Mouse (Mus musculus): ENCODE results near the gene Pglyrp2.

The Pglyrp2 gene

DNA sequence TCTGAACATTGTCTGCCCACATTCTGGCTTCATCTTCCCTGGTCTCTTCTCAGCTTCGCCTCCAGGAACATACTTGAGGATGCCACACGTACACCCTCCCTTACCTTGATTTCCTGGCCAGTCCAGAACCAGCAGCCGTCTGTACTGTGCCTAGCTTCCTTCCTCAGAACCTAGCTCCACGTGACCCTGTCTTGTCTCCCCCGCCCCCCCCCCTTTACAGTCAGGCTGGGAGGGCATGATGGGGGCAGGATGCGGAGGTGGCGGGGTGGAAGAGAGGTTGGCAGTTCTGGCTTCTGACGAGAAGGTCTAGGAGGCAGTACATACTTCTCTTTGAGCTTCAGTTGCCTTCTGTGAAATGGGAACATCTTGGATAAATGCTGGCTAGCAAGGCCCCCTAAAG, 20.6 kb downstream of the Pglyrp2 start, which contains the start of gene Rasal3:
Gene Rasal3, minus strand, starts transcription at position 167 of the 400 bp plus-strand sequence.
- ATAC-seq (ENCODE audit: insufficient number of reproducible peaks, low FRiP score, low TSS enrichment), result no peak

- ATAC-seq (ENCODE audit: insufficient number of reproducible peaks, low FRiP score, low TSS enrichment), result no peak
Measured at GRCm38 (mm10) chr17:32402779-32403157, 21.2 kb downstream of the Pglyrp2 start.

DNA sequence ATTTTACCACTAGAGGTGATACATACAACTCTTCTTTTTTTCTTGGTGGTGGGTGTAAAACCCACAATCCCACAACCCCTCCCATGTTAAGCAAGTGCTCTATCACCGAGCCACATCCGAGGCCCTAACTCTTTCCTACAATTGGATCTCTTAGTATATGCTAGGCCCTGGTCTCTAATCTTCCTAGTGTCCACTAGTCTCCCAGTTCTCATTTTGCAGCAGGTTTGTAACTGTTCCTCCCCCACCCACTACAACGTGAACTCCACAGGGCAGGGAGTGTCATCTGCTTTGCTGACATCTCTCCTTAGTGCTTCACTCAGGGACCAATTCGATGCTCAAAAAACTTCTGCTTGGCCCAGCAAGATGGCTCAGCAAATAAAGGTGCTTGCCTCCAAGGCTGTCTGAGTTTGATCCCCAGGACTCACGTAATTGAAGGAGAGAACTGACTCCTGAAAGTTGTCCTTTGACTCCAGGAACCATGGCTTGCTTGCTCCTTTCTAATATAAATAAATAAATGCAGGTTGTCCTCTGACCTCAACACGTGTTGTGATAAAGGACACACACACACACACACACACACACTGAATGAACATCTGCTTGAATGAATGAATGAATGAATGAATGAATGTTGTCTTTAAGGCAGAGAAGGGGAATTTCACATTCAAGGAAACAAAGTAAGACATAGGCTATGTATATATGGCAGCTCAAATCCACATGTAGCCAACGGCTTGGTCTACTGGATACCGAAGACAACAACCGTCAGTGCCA, 21.8 kb downstream of the Pglyrp2 start:
- no peak for ATAC-seq (ENCODE audit: insufficient number of reproducible peaks, low FRiP score, low TSS enrichment)

- no peak for ATAC-seq (ENCODE audit: insufficient number of reproducible peaks, low FRiP score, low TSS enrichment)
Measured at GRCm38 (mm10) chr17:32396266-32396665, 27.7 kb downstream of the Pglyrp2 start.

DNA sequence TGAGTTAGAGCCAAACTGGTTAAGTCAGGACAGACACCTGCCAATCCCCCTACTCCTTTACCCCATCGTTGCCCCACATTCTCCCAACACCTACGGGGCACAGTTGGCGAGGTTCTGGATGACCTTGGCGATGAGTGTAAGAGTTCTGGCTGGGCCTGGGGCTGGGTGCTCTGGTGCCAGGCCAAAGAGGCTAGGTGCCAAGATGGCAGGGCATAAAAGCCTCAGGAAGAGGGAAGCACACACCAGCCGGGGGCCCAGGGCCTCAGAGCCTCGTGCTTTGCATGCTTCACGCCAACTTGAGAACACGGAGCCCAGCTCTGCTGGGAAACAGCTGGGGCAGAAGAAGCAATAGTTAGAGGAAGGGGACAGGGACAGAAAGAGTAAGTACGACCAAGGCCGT, 30.0 kb downstream of the Pglyrp2 start:
- ATAC-seq (ENCODE audit: insufficient number of reproducible peaks, low FRiP score, low TSS enrichment), result no peak

- ATAC-seq (ENCODE audit: insufficient number of reproducible peaks, low FRiP score, low TSS enrichment), result peak; percentile 64
Measured at GRCm38 (mm10) chr17:32389101-32389659, 34.8 kb downstream of the Pglyrp2 start, which contains the start of gene Wiz. Wiz (minus strand) TSS chr17:32389439.

DNA sequence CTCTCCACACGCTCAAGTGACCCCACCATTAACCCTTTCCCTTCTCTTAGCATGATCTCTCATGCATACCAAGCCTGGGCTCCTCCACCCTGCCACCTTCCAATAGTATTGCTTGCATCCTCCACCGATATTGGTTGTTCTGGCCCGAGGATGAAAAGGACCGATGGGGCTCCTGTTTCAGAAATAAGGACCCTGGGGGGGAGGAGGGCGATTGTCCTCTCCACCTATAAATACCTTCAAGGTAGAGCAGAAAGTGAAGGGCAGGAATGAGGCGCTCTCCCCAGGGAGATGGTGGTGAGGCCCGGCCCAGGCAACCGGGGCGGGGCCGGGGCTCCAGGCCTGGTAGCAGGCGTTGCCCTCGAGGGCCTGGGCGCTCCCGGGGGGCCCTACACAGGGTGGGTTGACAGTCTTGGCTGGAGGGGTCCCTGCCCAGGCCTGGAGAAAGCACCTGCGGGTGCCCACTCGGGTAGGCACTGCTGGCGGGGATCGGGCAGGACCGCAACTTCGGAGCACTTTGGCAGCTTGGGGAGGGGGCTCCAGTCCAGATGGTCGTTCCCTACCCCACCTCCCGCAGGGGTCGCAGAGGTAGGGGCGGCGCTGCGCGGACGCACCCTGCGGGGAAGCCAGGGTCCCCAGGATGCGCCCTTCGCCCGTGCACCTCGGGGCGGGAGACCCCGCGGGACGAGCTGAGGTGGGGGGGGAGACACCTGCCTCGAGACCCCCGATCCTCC, 35.4 kb downstream of the Pglyrp2 start:
- peak; percentile 29; the same call in 1 of the 2 replicates for ATAC-seq (ENCODE audit: insufficient number of reproducible peaks, low FRiP score, low TSS enrichment)

DNA sequence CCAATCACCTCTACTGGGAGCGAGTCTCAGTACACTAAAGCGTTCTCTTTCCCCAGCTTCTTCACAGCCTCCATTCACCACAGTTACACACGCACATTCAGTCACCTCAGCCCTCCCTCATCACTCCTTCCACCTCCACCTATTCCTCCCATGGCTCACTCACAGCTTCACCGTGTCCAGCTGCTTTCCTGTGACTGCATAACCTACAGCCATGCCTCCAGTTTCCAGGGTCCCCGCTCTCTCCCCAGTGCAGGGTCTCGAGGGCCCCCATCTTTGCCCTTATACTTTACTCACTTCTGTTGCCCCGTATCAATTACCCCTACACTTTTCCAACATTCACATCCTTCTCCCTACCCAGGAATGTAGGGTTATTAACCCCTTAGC, 36.0 kb downstream of the Pglyrp2 start:
- ATAC-seq (ENCODE audit: insufficient number of reproducible peaks, low FRiP score, low TSS enrichment), result no peak

DNA sequence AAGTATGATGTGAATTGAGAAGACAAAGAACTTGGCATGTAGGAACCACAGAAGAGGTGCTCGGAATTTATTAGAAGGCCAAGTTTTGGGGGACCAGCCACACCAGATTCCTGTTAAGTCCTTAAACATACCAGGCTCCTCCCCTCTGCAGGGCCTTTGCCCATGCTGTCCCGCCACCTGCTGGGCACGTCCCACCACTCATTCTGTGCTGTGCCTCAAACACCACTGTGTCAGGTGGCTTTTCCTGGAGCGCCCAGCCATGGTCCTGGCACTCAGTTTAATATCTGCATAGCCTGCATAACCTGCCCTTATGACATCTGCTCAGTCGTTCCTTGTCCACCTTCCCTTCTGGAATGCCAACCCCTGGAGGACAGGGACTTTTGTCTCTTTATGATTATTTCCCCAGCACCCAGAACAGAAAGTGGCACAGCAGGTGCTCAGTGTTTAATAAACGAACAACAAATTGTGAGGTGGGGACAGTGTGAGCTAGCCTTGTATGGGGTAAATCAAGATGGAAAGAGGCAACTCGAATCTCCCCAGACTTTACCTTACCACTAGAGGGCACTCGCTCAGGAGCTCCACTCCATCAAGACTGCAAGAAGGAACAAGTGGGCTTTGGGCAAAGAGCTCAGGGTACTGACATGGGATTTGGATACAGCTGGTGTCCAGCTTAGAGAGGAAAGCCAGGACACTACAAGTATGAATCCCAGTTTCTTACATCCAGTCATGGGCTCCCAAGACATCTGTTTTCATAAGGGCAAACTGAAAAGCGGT, 37.1 kb downstream of the Pglyrp2 start:
- ATAC-seq (ENCODE audit: insufficient number of reproducible peaks, low FRiP score, low TSS enrichment), result no peak

GRCm38 (mm10) chr17:32383661-32384060, 40.3 kb downstream of the Pglyrp2 start:
- ATAC-seq (ENCODE audit: insufficient number of reproducible peaks, low FRiP score, low TSS enrichment), result no peak

DNA sequence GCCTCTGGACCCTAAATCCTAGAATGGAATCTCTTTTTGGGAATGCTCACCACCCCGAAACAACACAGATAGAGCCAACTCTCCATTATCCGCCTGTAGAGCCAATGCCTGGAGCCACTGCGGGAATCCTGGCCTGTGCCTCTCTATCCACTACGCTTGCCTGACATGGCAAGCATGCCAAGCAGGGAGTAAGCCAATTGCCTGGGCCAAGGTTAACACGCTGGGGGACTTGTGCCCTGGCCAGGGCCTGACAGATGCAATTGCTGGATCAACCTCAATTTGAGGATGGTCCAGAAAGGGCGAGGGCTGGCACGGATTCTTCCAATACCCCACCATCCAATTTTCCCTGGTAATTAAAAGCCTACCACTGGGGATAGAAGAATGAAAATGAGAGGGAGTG, 41.4 kb downstream of the Pglyrp2 start:
- ATAC-seq (ENCODE audit: insufficient number of reproducible peaks, low FRiP score, low TSS enrichment), result 0 out of 2 replicates have a peak, but pooled peaks have one; percentile 70

DNA sequence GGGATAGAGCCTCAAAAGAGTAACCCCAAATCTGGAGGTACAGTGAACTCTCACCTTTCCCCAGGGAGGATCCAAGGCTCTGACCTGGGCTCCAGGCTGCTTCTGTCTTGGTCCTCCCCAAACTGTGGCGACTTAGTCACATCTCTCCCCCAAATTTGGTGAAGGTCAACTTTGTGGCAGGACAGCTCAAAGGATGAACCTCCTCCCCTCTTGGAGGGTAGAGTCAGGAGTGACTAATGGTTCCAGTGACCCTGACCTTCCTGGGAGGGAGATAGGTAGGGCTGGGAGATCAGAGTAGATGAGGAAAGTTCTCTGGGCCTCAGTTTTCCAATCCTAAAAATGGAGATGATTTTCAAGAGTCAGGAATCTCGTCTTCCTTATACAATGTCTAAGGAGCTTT, 45.2 kb downstream of the Pglyrp2 start:
- ATAC-seq (ENCODE audit: insufficient number of reproducible peaks, low FRiP score, low TSS enrichment), result no peak

DNA sequence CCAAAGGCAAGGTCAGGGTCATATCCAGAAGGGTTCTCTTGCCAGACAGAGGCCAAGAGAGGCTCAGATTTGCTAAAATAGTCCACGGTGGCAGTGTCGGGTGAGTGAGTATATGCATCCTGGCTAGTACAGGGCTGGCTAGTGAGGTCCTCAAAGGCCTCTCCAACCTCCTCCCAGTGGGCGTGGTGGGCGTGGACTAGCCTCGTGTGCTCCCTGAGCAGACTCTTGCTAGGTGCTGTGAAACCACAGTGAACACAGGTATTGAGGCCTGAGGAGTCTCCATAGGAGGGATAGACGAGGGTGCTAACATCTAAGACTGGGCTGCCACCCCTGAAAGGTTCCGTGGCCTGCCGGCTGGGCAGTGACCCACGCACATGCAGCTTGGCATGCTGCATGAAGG, 46.8 kb downstream of the Pglyrp2 start:
- ATAC-seq (ENCODE audit: insufficient number of reproducible peaks, low FRiP score, low TSS enrichment), result no peak

- ATAC-seq (ENCODE audit: insufficient number of reproducible peaks, low FRiP score, low TSS enrichment), result no peak
Measured at GRCm38 (mm10) chr17:32376475-32376874, 47.5 kb downstream of the Pglyrp2 start.

GRCm38 (mm10) chr17:32368991-32369578, 54.9 kb downstream of the Pglyrp2 start:
- ATAC-seq (ENCODE audit: insufficient number of reproducible peaks, low FRiP score, low TSS enrichment), result no peak

- ATAC-seq (ENCODE audit: insufficient number of reproducible peaks, low FRiP score, low TSS enrichment), result no peak
Measured at GRCm38 (mm10) chr17:32367706-32368105, 56.3 kb downstream of the Pglyrp2 start.

GRCm38 (mm10) chr17:32365296-32365695, 58.7 kb downstream of the Pglyrp2 start:
- no peak for ATAC-seq (ENCODE audit: insufficient number of reproducible peaks, low FRiP score, low TSS enrichment)

DNA sequence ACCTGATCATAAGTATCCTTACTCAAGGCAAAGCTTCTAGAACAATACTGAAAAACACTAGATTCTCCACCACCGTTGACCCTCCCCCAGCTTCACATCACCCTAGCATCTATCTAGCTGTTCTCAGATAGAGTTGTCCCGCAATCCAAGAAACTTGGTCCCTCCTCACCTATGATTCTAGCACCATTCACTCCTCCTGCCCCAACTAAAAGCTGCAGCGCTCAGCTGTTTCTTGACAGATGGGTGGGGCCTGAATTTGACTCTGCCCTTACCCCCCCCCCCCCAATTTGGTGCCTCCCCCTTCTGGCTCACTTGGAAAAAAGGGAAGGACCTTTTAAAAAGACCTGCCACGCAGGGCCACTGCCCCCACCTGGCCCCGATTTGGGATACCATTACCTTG, 59.1 kb downstream of the Pglyrp2 start:
- ATAC-seq (ENCODE audit: insufficient number of reproducible peaks, low FRiP score, low TSS enrichment), result no peak

- ATAC-seq (ENCODE audit: insufficient number of reproducible peaks, low FRiP score, low TSS enrichment), result peak; percentile 83
Measured at GRCm38 (mm10) chr17:32364331-32364730, 59.6 kb downstream of the Pglyrp2 start.

GRCm38 (mm10) chr17:32363821-32364301, 60.1 kb downstream of the Pglyrp2 start:
- ATAC-seq (ENCODE audit: insufficient number of reproducible peaks, low FRiP score, low TSS enrichment), result 0 out of 2 replicates have a peak, but pooled peaks have one; percentile 12
